Mouse (Mus musculus) retina, embryonic 14.5 days (tissue): ENCODE data around the gene Narfl.

Experiments
- DNase-seq: peaks from one replicate; pipeline ENCODE4 v3.0.0-alpha.2; 2015; ENCODE audit warnings: low spot score

Gene Narfl

DNA sequence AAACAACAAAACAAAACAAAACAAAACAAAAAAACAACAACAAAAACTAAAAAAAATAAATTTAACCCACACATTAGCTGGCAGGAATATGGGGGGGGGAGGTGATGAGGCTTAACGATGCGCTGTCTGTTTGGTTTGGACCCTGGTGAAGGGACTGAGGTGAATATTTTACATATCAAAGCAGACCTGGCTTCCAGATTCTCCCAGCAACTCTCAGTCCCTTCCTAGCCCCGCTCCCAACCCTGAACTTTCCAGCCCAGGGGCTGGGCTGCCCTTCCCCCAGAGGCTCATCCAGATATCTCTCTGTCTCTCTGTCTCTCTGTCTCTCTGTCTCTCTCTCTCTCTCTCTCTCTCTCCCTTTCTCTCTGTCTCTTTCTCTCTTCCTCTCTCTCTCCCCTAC lies 11.0 kb upstream of the Narfl start:
- no peak for DNase-seq

DNA sequence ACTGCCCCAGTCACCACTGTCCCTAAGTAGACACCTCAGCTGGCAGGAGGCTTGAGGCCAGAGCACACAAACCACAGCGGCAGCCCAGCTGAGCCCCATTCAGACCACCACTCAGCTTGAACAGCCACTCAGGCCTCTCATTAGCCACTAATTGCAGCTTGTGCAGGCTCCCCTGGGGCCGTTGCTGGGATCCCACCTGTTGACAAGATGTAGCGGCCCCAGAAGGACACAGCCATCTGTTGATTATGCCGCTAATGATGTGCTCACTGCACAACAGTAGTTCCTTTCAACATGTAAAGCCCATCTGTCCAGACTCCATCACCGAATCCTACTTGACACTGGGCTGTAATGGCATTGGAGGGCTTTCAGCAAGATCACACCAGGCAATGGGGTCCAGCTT lies 7.7 kb upstream of the Narfl start:
- DNase-seq = peak; percentile 94

DNA sequence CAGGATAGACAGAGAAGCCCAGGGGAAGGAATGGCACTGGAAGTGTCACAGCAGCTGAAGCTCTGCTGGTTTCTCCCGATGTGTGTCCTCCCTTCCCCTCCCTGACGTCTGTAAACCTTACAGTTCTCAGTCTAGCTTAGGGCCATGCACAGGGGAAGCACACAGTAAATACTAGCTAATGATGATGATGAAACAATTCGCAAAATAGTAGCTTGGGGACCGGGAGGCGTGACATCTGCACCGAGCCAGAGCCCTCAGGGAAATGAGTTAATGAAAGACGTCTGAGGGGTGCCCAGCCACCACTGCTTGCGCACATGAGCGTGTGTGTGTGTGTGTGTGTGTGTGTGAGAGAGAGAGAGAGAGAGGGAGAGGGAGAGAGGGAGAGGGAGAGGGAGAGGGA lies 4.2 kb upstream of the Narfl start:
- DNase-seq = no peak

DNA sequence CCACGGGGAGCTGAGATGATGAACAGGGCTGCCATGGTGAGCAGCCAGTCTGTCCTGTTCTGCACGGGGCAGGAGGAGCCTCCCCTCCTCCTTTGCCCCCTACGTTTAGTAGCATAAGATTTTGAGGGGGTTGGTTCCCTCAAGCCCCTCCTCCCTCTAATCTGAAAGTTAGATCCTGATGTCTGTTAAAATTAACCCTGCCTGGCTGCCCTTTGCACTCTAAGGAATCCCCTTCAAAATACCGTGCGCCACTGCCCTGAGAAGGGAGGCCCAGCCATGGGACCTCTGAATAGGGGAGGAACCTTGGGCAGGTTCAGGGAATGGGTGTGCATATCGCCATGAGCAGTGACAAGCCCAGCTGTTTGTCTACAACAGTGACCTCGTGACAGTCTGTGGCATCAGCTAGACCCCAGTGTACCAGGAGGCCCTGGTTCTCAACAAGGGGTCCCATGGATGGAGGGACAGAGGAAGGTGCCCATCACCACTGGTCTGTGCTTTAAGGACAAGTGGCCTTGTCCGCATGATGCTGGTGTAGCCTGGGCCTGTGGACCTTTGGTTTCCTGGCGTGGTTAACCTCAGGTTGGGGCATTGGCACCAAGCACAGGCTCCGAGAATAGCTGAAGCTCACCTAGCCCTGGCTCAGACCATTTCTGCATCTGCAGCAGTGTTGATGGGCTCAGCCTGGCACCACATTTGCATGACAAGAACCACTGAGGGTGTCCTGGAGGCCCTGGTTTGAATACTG lies 1.9 kb downstream of the Narfl start:
- no peak for DNase-seq

DNA sequence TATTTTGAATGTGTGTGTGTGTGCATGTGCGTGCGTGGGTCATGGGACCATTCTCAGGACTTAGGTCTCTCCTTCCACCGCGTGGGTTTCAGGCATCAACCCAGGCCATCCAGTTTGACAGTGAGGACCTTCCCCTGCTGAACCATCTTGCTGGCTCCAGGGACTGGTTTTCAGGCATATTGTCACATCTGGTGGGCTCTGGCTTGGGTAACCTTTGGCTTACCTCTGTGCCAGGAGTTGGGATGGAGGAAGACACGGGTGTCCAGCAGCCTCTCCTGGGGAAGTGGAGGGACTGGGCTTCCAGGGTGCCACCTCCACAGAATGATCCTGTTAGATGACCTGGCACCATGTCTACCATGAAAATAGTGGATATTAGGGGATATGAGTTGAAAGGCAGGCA lies 4.4 kb downstream of the Narfl start:
- no peak for DNase-seq

DNA sequence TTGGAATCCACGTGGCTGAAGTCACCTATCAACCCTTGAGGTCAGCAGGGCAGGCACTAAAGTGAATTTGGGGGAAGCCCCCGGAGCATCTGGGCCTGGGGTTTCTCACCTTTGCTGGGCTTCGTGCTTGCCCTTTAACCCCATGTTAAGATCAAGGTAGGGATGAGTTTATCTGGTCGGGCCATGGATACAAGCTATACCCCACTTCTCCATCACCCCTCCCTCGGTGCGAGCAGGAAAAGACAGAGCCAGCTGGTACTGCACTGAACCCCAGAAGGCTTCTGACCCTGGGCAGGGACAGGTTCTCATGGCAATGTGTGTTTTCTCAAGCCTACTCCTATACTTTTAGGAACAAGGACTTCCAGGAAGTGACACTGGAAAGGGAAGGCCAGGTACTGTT lies 7.8 kb downstream of the Narfl start:
- DNase-seq = no peak

DNA sequence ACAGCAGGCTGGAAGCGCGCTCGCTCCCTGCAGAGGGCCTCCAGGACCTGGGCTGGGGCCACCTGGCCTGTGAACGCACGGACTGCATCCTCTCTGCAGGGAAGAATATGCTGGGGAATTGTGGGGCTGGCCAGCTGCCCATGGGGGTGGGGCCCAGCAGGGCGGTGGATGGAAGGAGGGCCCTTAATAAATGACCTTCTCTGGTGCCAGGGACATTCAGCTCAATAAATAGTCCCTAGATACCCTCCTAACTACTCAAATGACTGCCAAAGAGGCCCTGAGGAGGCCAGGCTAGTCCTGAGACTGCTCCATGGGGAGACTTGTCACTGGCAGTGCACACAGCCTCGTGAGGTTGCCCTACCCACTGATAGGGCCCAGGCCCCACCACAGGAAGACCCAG lies 9.5 kb downstream of the Narfl start:
- DNase-seq = no peak

DNA sequence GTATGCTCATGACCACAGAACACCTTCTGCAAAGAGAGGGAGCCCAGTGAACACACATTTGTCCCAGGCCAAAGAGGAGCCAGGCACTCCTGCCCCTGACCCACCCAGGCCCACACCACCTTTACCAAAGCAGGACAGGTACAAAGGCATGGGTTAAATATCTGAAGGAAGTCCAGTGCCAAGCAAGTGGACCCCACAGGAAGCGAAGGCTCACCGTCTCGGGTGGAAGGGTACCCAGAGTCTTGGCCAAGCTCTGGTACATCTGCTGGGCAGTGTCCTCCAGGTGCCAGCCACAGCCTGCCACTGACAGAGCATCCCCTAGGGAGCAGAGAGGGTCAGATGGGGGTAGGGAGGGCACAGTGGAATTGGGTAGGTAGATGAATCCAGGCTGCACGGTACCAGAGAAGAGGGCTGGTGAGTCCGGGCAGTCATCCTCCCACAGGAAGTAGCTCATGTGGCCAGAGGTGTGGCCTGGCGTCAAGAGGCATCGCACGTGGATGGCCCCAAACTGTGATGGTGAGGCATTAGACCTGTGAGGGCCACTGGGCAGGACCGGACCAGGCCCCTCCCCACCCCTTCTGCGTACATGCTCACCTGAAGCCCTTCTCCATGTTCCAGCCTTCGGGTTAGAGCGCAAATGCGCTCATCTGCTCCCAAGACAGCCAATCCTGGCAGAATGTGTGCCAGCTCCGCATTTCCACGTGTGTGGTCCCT lies 10.4 kb downstream of the Narfl start:
- DNase-seq = no peak

DNA sequence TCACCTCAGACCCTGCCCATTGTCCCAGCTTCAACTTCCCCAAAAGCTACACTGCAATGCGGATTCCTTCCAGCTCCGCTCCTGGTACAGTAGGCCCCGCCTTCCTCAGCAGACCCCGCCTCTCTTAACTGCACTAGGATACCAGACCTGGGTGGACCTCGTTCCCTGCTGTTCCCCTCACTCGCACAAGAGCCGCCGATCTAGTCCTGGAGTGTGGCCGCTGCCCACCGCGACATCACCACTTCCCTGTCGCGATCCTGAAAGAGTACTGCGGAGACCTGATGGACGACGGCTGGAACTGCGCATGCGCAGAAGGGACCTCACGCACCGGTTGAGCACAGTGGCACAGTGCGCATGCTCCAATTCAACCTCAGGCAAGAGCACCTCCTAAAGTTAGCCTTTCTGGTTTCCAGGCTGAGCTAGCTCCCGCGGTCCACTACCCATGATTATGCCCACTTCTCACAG lies 11.7 kb downstream of the Narfl start, which contains the start of gene Haghl:
Gene Haghl, minus strand, starts transcription at position 393 of the 465 bp plus-strand sequence.
- DNase-seq = peak; percentile 99

DNA sequence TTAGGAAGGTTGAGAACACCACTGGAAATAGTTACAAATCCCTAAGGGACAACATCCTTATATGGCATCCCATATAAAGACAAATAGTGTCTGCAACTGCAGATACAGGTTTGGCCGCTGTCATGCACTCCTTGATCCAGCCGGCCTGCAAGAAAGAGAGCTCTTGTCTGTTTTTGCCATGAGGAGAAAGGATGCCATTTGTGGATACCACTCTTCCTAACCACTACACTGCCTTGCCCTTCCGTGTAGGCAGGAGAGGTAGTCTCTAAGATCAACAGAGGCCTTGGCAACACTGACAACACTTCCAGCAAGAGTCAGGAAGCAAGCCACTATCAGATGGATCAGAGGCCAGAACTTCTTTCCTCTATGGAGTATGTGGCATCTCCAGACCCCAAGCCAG lies 12.7 kb downstream of the Narfl start, which contains the start of gene Ccdc78:
Gene Ccdc78, plus strand, starts transcription at position 301 of the 400 bp plus-strand sequence.
- no peak for DNase-seq

DNA sequence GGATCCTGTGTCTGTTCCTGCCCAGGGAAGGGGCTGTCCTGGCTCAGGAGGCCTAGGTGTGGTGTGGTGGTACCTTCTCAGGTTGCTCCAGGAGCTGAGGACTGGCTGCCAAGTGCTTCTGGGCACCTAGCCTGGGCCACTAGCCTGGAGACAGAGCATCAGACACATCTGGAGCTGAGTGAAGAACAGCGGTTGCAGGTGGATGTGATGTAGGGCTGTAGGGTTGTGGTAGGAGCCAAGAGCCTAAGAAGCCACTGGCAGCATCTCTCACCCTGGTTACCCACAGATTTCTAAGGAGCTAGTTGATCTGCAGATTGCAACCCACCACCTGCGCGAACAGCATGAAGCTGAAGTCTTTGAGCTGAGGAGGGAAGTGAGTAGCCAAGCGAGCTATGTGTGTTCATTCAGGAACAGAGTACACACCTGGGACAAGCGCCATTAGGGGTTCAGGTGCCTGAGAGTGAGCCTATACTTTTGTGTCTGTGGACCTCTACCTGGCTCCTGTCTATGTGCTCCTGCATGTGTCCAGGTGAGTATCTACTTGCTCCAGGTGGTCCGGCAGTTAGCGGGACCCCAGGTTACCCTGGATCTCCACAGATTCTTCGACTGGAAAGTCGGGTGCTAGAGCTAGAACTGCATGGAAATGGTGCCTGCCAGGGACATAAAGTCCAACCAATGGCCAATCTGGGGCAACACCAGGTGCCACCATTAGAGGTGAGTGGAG lies 13.4 kb downstream of the Narfl start:
- no peak for DNase-seq

DNA sequence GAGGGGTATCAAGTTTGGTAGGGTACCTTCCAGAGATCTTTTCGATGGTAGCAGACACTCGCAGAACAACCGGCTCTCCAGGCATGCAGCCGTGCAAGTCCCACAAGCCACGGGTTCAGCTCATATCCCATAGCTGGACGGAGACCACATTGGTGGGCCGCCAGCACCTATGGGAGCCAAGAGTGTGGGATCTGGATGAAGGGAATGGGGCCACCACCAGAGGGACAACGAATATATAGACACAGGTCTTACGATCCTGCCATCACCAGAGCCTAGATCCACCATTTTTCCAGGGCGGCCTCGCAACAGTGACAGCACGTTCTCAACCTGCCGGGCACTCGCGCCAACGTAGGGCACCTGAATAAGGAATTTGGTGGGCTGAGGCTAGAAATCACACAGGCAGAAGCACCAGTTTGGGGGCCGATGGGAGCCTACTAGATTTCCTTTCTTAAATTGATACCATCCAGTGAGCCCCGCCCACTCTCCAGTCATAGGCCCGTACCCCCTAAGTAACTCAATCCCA lies 17.8 kb downstream of the Narfl start:
- peak; percentile 32 for DNase-seq

DNA sequence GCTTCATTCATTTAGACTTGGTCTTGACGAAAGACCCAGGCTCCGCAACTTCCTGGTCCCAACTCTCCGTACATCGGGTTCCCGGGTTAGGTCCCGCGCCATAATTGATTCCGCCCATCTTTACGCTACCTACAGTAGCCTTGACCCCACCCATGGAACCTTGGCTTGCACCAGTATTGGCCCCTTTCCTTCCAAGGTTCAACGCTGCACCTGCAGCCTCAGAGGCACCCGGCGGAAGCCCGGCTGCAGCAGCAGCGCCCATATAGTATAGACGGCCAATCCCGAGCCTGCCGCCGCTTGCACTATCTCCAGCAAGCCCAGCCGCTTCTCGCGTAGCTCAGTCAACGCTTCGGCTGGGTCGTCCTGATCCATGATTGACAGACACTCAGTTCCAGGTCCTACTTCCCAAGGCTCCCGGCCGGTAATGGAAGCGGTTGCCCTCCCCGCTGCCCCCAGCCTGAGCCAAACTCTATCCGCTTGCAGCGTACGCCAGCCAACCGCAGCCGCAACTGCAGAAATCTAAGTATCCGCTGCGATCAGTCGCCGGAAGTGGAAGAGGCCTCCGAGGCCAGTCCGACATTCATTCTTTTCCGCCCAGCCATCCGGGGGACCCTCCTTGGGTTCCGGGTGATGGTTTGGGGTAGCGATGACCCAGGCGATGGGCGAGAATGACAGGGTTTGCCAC lies 18.4 kb downstream of the Narfl start:
- DNase-seq = peak; percentile 86

DNA sequence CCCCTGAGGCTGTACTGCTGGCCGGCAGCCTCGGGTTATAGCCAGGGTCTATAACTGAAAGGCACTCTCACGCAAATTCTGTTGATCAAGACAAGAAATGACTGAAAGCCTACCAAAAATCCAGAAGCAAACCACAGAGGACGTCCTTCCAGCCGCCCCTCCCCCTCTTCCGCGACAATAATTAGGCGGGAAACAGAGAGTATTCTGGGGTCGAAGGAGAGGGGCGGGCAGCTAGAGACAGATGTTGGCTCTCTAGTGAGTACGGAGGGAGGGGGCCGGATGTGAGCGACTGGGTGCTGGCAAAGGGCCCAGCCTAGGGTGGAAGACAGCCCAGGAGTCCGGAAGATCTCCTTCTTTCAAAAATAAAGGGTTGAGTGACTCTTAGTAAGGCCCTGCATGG lies 19.0 kb downstream of the Narfl start, which contains the start of gene Fam173a:
Gene Fam173a, minus strand, starts transcription at position 287 of the 400 bp plus-strand sequence.
- DNase-seq = peak; percentile 73

DNA sequence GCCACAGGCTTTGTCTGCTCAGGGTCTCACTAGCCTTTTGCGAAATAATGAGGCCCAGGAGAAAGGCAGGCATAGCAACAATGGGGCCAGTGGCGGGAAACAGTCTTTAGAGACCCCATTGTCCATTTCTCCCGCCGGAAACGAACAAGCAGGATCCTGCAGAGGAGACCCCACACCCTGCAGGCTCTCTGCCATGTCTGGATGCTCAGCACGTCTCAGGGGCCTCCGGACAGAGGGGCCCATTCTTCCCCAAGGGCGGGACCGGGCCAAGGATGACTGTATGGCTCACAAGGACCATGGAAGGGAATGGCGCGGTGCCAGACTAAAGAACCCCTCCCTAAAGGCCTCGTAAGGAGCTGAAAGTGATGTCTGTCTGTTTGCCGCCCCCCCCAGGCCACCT lies 20.6 kb downstream of the Narfl start:
- no peak for DNase-seq

DNA sequence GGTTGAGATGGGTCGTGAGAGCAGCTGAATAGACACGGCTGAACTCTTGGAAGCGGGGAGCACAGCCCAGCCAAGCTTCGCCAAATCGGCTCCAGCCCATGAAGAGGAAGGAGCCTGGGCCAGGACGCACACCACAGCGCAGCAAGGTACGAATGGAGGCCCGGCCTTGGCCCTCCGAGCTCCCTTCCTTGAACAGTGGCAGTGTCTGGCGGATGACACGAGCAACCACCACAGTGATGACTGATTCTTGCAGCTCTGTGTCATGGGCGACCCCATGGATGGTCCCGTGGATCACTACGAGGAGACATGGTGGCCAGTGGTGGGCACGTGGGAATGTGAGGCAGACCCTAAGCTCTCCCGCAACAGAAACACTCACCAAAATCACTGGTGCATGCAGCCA lies 21.4 kb downstream of the Narfl start:
- DNase-seq = no peak

DNA sequence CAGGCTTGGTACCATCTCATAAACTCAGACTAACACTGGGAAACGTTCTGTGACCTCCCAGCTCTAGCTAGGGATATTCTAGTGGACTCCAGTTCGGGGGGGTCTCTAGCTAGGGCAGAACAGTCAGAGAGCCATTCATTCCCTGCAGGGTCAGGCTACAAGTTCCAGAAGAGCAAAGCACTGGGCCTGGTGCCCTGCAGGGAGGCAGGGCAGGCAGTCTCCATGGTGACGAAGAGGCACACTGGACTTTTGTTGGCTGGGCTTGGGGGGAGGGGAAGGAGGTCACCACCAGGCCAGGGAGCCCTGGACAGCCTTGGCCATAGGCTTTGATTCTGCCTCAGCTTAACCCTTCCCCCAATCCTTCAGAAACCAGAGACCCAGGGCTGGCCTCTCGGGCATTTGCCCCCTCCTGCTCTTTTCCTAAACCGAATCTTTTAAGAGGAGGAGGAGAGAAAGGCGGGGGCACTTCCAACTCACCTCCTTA lies 22.1 kb downstream of the Narfl start, which contains the start of gene AC134908.4:
Gene AC134908.4, minus strand, starts transcription at position 51 of the 484 bp plus-strand sequence.
- DNase-seq = peak; percentile 86

DNA sequence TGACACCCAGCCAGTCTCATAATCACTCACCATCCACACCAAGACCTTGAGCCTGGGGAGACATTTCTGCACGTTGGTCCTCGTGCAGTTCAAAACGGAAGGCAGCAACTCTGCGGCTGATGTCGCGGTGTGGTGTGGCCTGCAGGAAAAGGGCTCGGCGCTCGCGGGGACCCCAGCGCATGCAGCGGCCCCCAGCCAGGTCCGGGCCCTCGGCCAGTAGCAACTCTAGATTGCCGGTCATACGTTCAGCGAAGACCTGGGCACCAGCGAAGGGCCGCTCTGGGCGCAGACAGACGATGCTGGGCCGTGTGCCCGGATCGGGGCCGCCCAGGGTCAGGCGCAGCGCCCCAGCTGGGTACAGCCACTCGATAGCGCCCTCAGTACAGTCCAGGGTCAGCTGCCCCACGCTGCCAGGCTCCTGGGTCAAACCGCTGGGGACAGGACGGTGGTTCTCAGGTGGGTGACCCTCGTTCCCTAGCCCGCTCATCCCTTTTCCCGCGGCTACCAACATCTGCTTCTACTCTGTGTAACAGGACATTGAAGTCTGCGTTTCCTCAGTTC lies 22.7 kb downstream of the Narfl start:
- no peak for DNase-seq

DNA sequence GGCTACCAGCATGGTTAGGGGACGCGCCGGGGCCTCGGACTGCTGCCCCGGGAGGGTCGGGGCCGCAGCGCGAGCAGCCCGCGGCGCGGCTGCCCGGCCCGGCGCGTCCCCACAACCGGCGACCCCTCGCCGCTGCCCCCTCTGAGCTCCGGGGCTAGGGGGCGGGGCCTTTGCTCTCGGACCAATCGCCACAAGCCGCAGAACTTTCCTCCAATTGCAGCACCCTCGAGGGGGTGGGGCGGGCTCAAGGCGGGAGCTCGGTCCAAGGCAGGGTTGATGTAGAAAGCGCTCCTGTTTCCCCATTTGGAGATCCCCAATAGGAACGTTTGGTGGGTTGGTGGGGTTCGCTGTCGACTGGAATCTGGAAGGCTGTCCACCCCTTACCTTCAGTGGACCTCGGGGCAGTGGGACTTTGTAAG lies 23.4 kb downstream of the Narfl start, which contains the start of gene Metrn:
Gene Metrn, minus strand, starts transcription at position 186 of the 419 bp plus-strand sequence.
- peak; percentile 93 for DNase-seq

DNA sequence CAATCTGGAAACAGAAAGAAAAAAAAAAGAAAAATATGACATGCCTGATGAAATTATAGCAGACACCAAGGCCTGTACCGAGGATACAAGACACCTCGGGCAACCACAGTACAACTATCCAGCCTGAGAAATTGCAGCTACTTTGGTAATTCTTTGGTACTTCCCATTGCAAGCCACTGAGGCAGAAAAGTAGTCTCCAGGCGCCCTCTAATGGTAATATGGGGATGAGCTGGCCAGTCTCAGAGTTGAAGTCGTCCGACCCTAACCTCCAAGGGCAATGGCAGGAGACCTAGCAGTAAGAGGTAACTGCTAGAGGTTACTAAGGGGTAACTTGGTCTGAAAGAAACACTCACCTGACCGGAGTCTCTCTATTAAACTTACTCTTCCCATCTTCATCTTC lies 27.5 kb downstream of the Narfl start:
- peak; percentile 95 for DNase-seq
